Mouse (Mus musculus) hindbrain, embryonic 15.5 days (tissue): ENCODE data around the gene Ttll1. TPM values are rescaled to one million over a fixed set of nuclear protein-coding genes. Genes with fewer than 3 reads are reported as not detected.

ENCODE experiments used
- ATAC-seq: fragments of 200-750 bp; cut with Nextera tagmentation; 2 replicates; pipeline ENCODE4 v1.8.0; 2017; ENCODE audit warnings: low read depth, moderate number of reproducible peaks, moderate TSS enrichment; ENCODE audit not compliant: low FRiP score
- H3K27ac ChIP-seq: fragments of 300-500 bp; sonication (generic); replicated peaks from 2 replicates; pipeline ENCODE4 v1.5.1; 2015; ENCODE audit warnings: mild to moderate bottlenecking, inconsistent platforms
- H3K27me3 ChIP-seq: fragments of 300-500 bp; sonication (generic); 2 replicates; pipeline ENCODE4 v1.6.1; 2015; ENCODE audit warnings: control low read depth, inconsistent platforms
- H3K36me3 ChIP-seq: fragments of 300-500 bp; sonication (generic); 2 replicates; pipeline ENCODE4 v1.6.1; 2015; ENCODE audit warnings: control low read depth, inconsistent platforms
- H3K4me1 ChIP-seq: fragments of 300-500 bp; sonication (generic); replicated peaks from 2 replicates; pipeline ENCODE4 v1.6.1; 2015; ENCODE audit warnings: control low read depth, inconsistent platforms
- H3K4me2 ChIP-seq: fragments of 300-500 bp; sonication (generic); 2 replicates; pipeline ENCODE4 v1.6.1; 2015; ENCODE audit warnings: moderate library complexity, mild to moderate bottlenecking, inconsistent platforms
- H3K4me3 ChIP-seq: fragments of 300-500 bp; sonication (generic); 2 replicates; pipeline ENCODE4 v1.5.1; 2015; ENCODE audit warnings: mild to moderate bottlenecking, inconsistent platforms
- H3K9ac ChIP-seq: fragments of 300-500 bp; sonication (generic); 2 replicates; pipeline ENCODE4 v1.6.1; 2015; ENCODE audit warnings: inconsistent platforms
- H3K9me3 ChIP-seq: fragments of 300-500 bp; sonication (generic); 2 replicates; pipeline ENCODE4 v1.6.1; 2016; ENCODE audit warnings: control low read depth, inconsistent platforms
- WGBS: fragments of 180-500 bp; shearing (Covaris S2); methylation state at CpG from one replicate; pipeline ENCODE4 v1.1.7; 2015; 5-methylcytosine and 5-hydroxymethylcytosine counted together
- polyA plus RNA-seq: library from polyadenylated mRNA; unstranded; fragments of >200 nt; fragmentation: Nextera tagmentation; extraction: Ambion mirVana; gene quantifications from 2 replicates; pipeline ENCODE4 v1.2.1, GENCODE M21; 2015

The Ttll1 gene
- polyA plus RNA-seq, 1 experiment from 2014 or later, result 122 TPM

GRCm38 (mm10) chr15:83474466-83474836, 36.2 kb downstream of the Ttll1 start:
- Histone ChIP-seq H3K27me3 (no peaks in the 10 kb centered on the region), H3K9ac (no peak overlapping the region), H3K4me2 (no peak overlapping the region), H3K4me3 (no peak overlapping the region), H3K9me3 (no peaks in the 10 kb centered on the region), H3K4me1 (0 out of 2 replicates have a peak, but pooled peaks cover 1% of the 10 kb centered on the region), H3K36me3 (no peaks in the 10 kb centered on the region), H3K27ac (no peak overlapping the region)
- ATAC-seq, result no peak
- 37% methylated on average over 5 of the region's 5 CpGs for WGBS

DNA sequence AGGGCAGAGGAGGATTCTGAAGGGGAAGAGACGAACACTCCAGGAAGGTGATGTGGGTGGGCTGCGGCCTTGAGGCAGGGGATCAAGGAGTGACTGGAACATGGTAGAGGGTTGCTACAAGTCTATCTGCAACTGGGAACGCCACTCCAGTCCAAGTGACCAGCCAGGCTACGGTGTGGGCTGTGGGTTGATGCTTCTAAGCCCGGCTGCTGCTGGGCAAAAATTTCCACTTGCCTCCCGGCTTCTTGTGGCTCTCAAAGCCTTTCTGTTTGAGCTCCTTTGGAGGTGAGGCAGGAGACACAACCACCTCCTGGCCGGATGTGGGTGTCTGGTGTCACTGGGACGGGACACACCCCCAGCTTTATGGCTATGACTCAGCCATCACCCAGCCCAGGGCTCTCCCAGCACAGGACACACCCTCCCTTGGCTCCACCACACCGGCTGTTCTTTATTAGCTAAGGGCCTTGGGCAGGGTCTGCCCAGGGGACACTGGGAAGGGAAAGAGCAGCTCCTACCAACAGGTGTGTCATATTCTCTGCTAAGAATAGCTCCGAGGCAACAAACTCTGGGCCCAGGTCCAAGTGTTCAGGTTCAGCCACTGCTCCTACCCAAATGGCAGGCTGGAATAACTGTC, 36.7 kb downstream of the Ttll1 start:
- Histone ChIP-seq H3K36me3 (no peaks in the 10 kb centered on the region), H3K9me3 (no peaks in the 10 kb centered on the region), H3K4me2 (no peak overlapping the region), H3K27ac (no peak overlapping the region), H3K9ac (no peak overlapping the region), H3K27me3 (no peaks in the 10 kb centered on the region), H3K4me1 (0 out of 2 replicates have a peak, but pooled peaks cover 3% of the 10 kb centered on the region), H3K4me3 (no peak overlapping the region)
- ATAC-seq, result no peak
- 73% methylated on average over 10 of the region's 10 CpGs for WGBS

- no peak for ATAC-seq
- Histone ChIP-seq H3K4me1 (0 out of 2 replicates have a peak, but pooled peaks cover 3% of the 10 kb centered on the region), H3K9me3 (no peaks in the 10 kb centered on the region), H3K36me3 (no peaks in the 10 kb centered on the region), H3K4me3 (no peak overlapping the region), H3K27me3 (no peaks in the 10 kb centered on the region), H3K4me2 (no peak overlapping the region), H3K27ac (no peak overlapping the region), H3K9ac (no peak overlapping the region)
- 94% methylated on average over 1 of the region's 1 CpGs for WGBS
Observed at GRCm38 (mm10) chr15:83473251-83473650, 37.4 kb downstream of the Ttll1 start.

GRCm38 (mm10) chr15:83471476-83471875, 39.2 kb downstream of the Ttll1 start:
- no peaks in the 10 kb centered on the region for H3K9me3 ChIP-seq
- no peak for ATAC-seq

DNA sequence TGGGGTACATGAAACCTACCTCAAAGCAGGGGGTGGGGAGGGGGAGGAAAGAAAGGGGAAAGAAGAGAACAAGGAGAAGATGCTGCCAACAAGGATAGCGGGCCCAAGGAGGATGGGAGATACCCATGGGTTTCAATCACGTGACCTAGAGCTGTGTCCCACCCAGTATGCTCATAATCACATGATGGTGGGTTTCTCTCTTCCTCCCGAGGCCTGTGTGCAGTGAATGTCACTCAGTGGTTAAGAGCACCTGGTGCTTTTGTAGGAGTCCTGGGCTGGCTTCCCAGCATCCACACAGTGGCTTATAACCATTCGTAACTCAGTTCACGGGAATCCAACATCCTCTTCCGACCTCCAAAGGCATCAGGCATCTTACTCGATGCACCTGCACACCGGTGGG, 40.2 kb downstream of the Ttll1 start:
- Histone ChIP-seq H3K27me3 (no peaks in the 10 kb centered on the region), H3K4me3 (no peak overlapping the region), H3K9ac (no peak overlapping the region), H3K36me3 (no peaks in the 10 kb centered on the region), H3K27ac (no peak overlapping the region), H3K4me1 (0 out of 2 replicates have a peak, but pooled peaks cover 3% of the 10 kb centered on the region), H3K4me2 (no peak overlapping the region), H3K9me3 (no peaks in the 10 kb centered on the region)
- ATAC-seq, result no peak
- 84% methylated on average over 8 of the region's 8 CpGs for WGBS

More at GRCm38 (mm10) chr15:83471476-83471875, 39.2 kb downstream of the Ttll1 start:
- 77% methylated on average over 7 of the region's 7 CpGs for WGBS
- no peaks in the 10 kb centered on the region for H3K36me3 ChIP-seq
- H3K9ac ChIP-seq, result no peak overlapping the region
- H3K4me3 ChIP-seq, result no peak overlapping the region
- 0 out of 2 replicates have a peak, but pooled peaks cover 3% of the 10 kb centered on the region for H3K4me1 ChIP-seq
- no peaks in the 10 kb centered on the region for H3K27me3 ChIP-seq
- H3K4me2 ChIP-seq, result no peak overlapping the region
- H3K27ac ChIP-seq, result no peak overlapping the region

GRCm38 (mm10) chr15:83469279-83469821, 41.3 kb downstream of the Ttll1 start:
- WGBS, result 71% methylated on average over 6 of the region's 6 CpGs
- ATAC-seq, result no peak
- no peak overlapping the region for H3K9ac ChIP-seq
- no peaks in the 10 kb centered on the region for H3K27me3 ChIP-seq
- no peaks in the 10 kb centered on the region for H3K9me3 ChIP-seq
- no peaks in the 10 kb centered on the region for H3K36me3 ChIP-seq
- no peak overlapping the region for H3K27ac ChIP-seq
- 0 out of 2 replicates have a peak, but pooled peaks cover 8% of the 10 kb centered on the region for H3K4me1 ChIP-seq
- H3K4me2 ChIP-seq, result no peak overlapping the region
- H3K4me3 ChIP-seq, result no peak overlapping the region

- Histone ChIP-seq H3K4me1 (peaks cover 18% of the 10 kb centered on the region), H3K9me3 (no peaks in the 10 kb centered on the region), H3K27ac (no peak overlapping the region), H3K4me2 (no peak overlapping the region), H3K36me3 (no peaks in the 10 kb centered on the region), H3K9ac (no peak overlapping the region), H3K4me3 (no peak overlapping the region), H3K27me3 (0 out of 2 replicates have a peak, but pooled peaks cover 5% of the 10 kb centered on the region)
- 87% methylated on average over 9 of the region's 9 CpGs for WGBS
- ATAC-seq, result no peak
Observed at GRCm38 (mm10) chr15:83467232-83467966, 43.3 kb downstream of the Ttll1 start.

GRCm38 (mm10) chr15:83466331-83466730, 44.4 kb downstream of the Ttll1 start:
- H3K4me2 ChIP-seq, result no peak overlapping the region
- no peak overlapping the region for H3K27ac ChIP-seq
- 0 out of 2 replicates have a peak, but pooled peaks cover 5% of the 10 kb centered on the region for H3K27me3 ChIP-seq
- ATAC-seq, result no peak
- 75% methylated on average over 4 of the region's 4 CpGs for WGBS
- no peak overlapping the region for H3K4me3 ChIP-seq
- H3K9ac ChIP-seq, result no peak overlapping the region
- H3K36me3 ChIP-seq, result no peaks in the 10 kb centered on the region
- no peaks in the 10 kb centered on the region for H3K9me3 ChIP-seq
- H3K4me1 ChIP-seq, result peaks cover 18% of the 10 kb centered on the region

DNA sequence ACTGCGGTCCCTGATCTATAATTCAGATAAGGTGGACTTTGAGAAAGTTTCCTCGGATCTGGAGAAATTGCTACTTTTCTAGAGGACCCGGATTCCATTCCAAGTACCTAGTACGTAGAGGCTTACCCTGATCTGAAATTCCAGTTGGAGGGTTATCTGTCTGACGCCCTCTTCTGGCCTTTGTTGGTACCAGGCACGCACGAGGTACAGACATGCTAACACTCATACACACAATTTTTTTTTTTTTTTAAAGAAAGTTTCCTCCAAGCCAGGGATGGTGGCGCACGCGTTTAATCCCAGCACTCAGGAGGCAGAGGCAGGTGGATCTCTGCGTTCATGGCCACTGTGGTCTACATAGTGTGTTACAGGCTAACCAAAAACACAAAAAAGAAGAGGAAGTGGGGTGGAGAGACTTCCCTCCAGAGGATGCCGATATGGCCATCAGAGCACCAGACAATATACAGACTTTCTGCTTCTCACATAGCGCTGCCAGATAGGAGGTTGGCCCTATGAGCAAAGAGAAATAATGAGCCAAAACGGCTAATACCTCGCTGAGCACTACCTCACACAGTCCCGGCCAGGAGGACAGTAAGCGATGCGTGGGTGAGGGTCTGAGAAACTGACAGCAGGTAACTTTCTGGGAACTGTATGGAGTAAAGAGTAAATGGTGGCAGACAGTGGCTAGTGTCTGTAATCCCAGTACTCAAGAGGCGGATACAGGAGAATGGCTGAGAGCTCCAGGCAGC, 45.6 kb downstream of the Ttll1 start:
- H3K36me3 ChIP-seq, result no peaks in the 10 kb centered on the region
- H3K27ac ChIP-seq, result no peak overlapping the region
- peaks cover 18% of the 10 kb centered on the region for H3K4me1 ChIP-seq
- peak overlapping the region; percentile 92 for H3K4me2 ChIP-seq
- ATAC-seq, result no peak
- no peak overlapping the region for H3K9ac ChIP-seq
- WGBS, result 79% methylated on average over 19 of the region's 19 CpGs
- H3K27me3 ChIP-seq, result 0 out of 2 replicates have a peak, but pooled peaks cover 5% of the 10 kb centered on the region
- no peaks in the 10 kb centered on the region for H3K9me3 ChIP-seq
- peak overlapping the region; percentile 79 for H3K4me3 ChIP-seq

- H3K36me3 ChIP-seq, result no peaks in the 10 kb centered on the region
- peak; percentile 99 for ATAC-seq
- peak within 1 kb of the TSS; percentile 63 for H3K9ac ChIP-seq
- peak within 1 kb of the TSS; percentile 79 for H3K4me3 ChIP-seq
- H3K4me1 ChIP-seq, result peaks cover 15% of the 10 kb centered on the region
- H3K27ac ChIP-seq, result peak within 1 kb of the TSS; percentile 62
- under 1% methylated on average over 88 of the region's 88 CpGs for WGBS
- H3K9me3 ChIP-seq, result no peaks in the 10 kb centered on the region
- H3K27me3 ChIP-seq, result 0 out of 2 replicates have a peak, but pooled peaks cover 5% of the 10 kb centered on the region
- peak within 1 kb of the TSS; percentile 92 for H3K4me2 ChIP-seq
Observed at GRCm38 (mm10) chr15:83464083-83464904, 46.4 kb downstream of the Ttll1 start, which contains the start of gene Pacsin2. Pacsin2 (minus strand) TSS chr15:83464606.
